Comparison of ENCODE assay signal across 9 mouse cellular contexts in the genomic region with DNA sequence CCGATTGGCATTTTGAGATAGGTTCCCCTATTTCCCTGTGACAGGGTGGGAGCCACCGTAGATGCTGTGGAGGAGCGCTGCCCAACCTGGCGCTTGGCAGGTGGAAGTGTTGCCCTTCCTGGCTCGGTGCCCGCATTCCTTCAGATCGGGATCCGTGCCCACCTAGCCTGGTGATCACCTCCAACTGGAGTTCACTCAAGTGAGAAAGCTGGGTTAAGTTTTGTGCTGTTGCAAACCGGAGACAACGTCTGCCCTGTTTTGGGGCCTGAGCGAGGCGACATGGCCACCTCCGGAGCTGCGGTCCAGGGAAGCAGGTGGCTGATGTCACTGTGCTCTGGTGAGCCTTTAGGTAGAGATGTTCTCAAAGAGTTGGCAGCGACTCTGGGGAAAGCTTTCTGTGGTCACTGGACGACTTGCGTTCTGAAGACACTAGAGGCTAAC. TPM values are rescaled to one million over a fixed set of nuclear protein-coding genes. Genes with fewer than 3 reads are reported as not detected.
DNase-seq lines count a peak whose midpoint lies in the region; ATAC-seq and TF ChIP-seq lines count a peak whose summit lies in the region.
"Had no signal": no experiment of that assay in that cellular context is flagged by ENCODE, and none has a peak within 500 bp of the region (broad histone marks: within the 10 kb centered on the region; RNA-seq: fewer than 3 reads in every experiment).

No protein-coding gene starts in this region.

- H3K27ac ChIP-seq in heart, adult 2 months: no peak overlapping the region
- no peak overlapping the region for H3K27ac ChIP-seq in bone marrow, adult 2 months (ENCODE audit: control insufficient read depth, insufficient read depth, low read depth, low read length, poor library complexity)
- no peak overlapping the region for H3K27ac ChIP-seq in forebrain, embryonic 14.5 days (ENCODE audit: low read depth, low read length)
- H3K27ac ChIP-seq in kidney, adult 2 months (ENCODE audit: insufficient read depth, low read depth, low read length): peak overlapping the region; percentile 44
- H3K27ac ChIP-seq in liver, embryonic 15.5 days (replicated peaks): no peak overlapping the region

- H3K79me2 ChIP-seq in heart, adult 2 months (replicated peaks; ENCODE audit: control insufficient read depth, insufficient read depth, low read length): no peaks in the 10 kb centered on the region

- H3K27me3 ChIP-seq in heart, adult 2 months (ENCODE audit: control insufficient read depth, insufficient read depth, low read length): peaks cover 3% of the 10 kb centered on the region
- peaks cover 11% of the 10 kb centered on the region for H3K27me3 ChIP-seq in forebrain, embryonic 14.5 days (replicated peaks; ENCODE audit: control insufficient read depth, insufficient read depth, low read length)
- H3K27me3 ChIP-seq in kidney, adult 2 months (replicated peaks; ENCODE audit: control insufficient read depth, insufficient read depth, low read length): no peaks in the 10 kb centered on the region
- peaks cover 43% of the 10 kb centered on the region for H3K27me3 ChIP-seq in liver, embryonic 15.5 days

- TF ChIP-seq EP300 in heart, adult 2 months (IDR thresholded peaks at IDR 0.05; ENCODE audit: insufficient read depth, low read depth, low read length): no peak

- TF ChIP-seq POLR2A in heart, adult 2 months (IDR thresholded peaks at IDR 0.05; ENCODE audit: insufficient read depth, low read depth, low read length): no peak
- TF ChIP-seq POLR2A in bone marrow, adult 2 months (IDR thresholded peaks at IDR 0.05; ENCODE audit: borderline replicate concordance, control insufficient read depth, low read depth, low read length): no peak
- TF ChIP-seq POLR2A in kidney, adult 2 months (IDR thresholded peaks at IDR 0.05; ENCODE audit: low read depth, low read length): no peak

- ATAC-seq in forebrain, embryonic 14.5 days: peak; percentile 18; the same call in 1 of the 2 replicates
- no peak for ATAC-seq in liver, embryonic 15.5 days (ENCODE audit: insufficient read depth)

- no peak overlapping the region for H3K9ac ChIP-seq in heart, adult 2 months (ENCODE audit: low read depth, low read length)
- peak overlapping the region; percentile 68 for H3K9ac ChIP-seq in forebrain, embryonic 14.5 days (ENCODE audit: low read length)
- no peak overlapping the region for H3K9ac ChIP-seq in liver, embryonic 15.5 days

- 5% methylated on average over 17 of the region's 17 CpGs for WGBS in heart, adult 2 months
- WGBS in bone marrow, adult 2 months: 5% methylated on average over 17 of the region's 17 CpGs
- WGBS in forebrain, embryonic 14.5 days: under 1% methylated on average over 17 of the region's 17 CpGs
- 3% methylated on average over 17 of the region's 17 CpGs for WGBS in kidney, adult 2 months
- WGBS in liver, embryonic 15.5 days (ENCODE audit: insufficient replicate concordance): 3% methylated on average over 17 of the region's 17 CpGs

- no peaks in the 10 kb centered on the region for H3K4me1 ChIP-seq in heart, adult 2 months (ENCODE audit: control insufficient read depth, insufficient read depth, low read length)
- H3K4me1 ChIP-seq in bone marrow, adult 2 months (ENCODE audit: control insufficient read depth, insufficient read depth, low read length): no peaks in the 10 kb centered on the region; the same call in 1 of the 2 replicates
- peaks cover 5% of the 10 kb centered on the region; the same call in 1 of the 2 replicates for H3K4me1 ChIP-seq in forebrain, embryonic 14.5 days (ENCODE audit: control insufficient read depth, insufficient read depth, low read length)
- H3K4me1 ChIP-seq in kidney, adult 2 months (ENCODE audit: control insufficient read depth, insufficient read depth, low read length): peaks cover 11% of the 10 kb centered on the region
- H3K4me1 ChIP-seq in liver, embryonic 15.5 days (replicated peaks): 0 out of 2 replicates have a peak, but pooled peaks cover 7% of the 10 kb centered on the region

- TF ChIP-seq CTCF in heart, adult 2 months (IDR thresholded peaks at IDR 0.05): no peak
- no peak for TF ChIP-seq CTCF in bone marrow, adult 2 months (IDR thresholded peaks at IDR 0.05; ENCODE audit: control insufficient read depth, insufficient read depth, low read length)
- TF ChIP-seq CTCF in kidney, adult 2 months (conservative IDR thresholded peaks at IDR 0.05; ENCODE audit: insufficient read depth, insufficient read length, low read depth, low read length): no peak

- intact Hi-C loops in heart, adult 2 months (cut with DNase I): no loop called here

- H3K4me3 ChIP-seq in heart, adult 2 months: peak overlapping the region; percentile 53
- peak overlapping the region; percentile 66 for H3K4me3 ChIP-seq in bone marrow, adult 2 months (replicated peaks; ENCODE audit: control insufficient read depth, low read depth, low read length)
- H3K4me3 ChIP-seq in forebrain, embryonic 14.5 days (ENCODE audit: low read depth, low read length): peak overlapping the region; percentile 63
- H3K4me3 ChIP-seq in kidney, adult 2 months (ENCODE audit: insufficient read depth, low read depth, low read length): peak overlapping the region; percentile 58
- peak overlapping the region; percentile 52 for H3K4me3 ChIP-seq in liver, embryonic 15.5 days (replicated peaks)

- H3K4me2 ChIP-seq in forebrain, embryonic 14.5 days (ENCODE audit: low read length): peak overlapping the region; percentile 98
- H3K4me2 ChIP-seq in liver, embryonic 15.5 days: peak overlapping the region; percentile 72

- DNase-seq in heart, adult 2 months: peak; percentile 6 to 20
- DNase-seq in heart, adult 9 months (ENCODE audit: low spot score in 2 of 2): no peak
- DNase-seq in forebrain, embryonic 14.5 days (ENCODE audit: low spot score): peak; percentile 28
- DNase-seq in kidney, adult 2 months: peak; percentile 95
- peak; percentile 15 for DNase-seq in ovary, postnatal 10 days (ENCODE audit: low spot score)
- DNase-seq in natural killer cell, adult 2 months (ENCODE audit: low spot score in 2 of 2): no peak

- no peaks in the 10 kb centered on the region for H3K36me3 ChIP-seq in heart, adult 2 months (ENCODE audit: control insufficient read depth, insufficient read depth, low read length)
- no peaks in the 10 kb centered on the region for H3K36me3 ChIP-seq in forebrain, embryonic 14.5 days (ENCODE audit: control insufficient read depth, insufficient read depth, low read length)
- H3K36me3 ChIP-seq in kidney, adult 2 months (ENCODE audit: control insufficient read depth, insufficient read depth, low read length): no peaks in the 10 kb centered on the region
- no peaks in the 10 kb centered on the region for H3K36me3 ChIP-seq in liver, embryonic 15.5 days (replicated peaks)
- H3K36me3 ChIP-seq: G1E had no signal

- H3K9me3 ChIP-seq in forebrain, embryonic 14.5 days (replicated peaks; ENCODE audit: control insufficient read depth, low read length): no peaks in the 10 kb centered on the region
- H3K9me3 ChIP-seq in liver, embryonic 15.5 days (replicated peaks): 0 out of 2 replicates have a peak, but pooled peaks cover 4% of the 10 kb centered on the region
- H3K9me3 ChIP-seq: G1E had no signal

RNA-seq across cellular contexts. Expression of a gene that starts 0.8 kb away (rescaled TPM):
- total RNA-seq in heart, adult 2 months (2021): under 1 TPM; 0.10 to 0.14 TPM
- polyA plus RNA-seq in heart, adult 2 months (2012; rRNA removed): 0.23 and 0.26 TPM in 2 replicates
- polyA plus RNA-seq in bone marrow, adult 2 months (2011; ENCODE audit: insufficient read depth, insufficient read length, low replicate concordance, missing spikeins): 0.77 and 2.9 TPM in 2 replicates
- polyA plus RNA-seq in forebrain, embryonic 14.5 days (2014; fragmentation: Nextera tagmentation; extraction: Ambion mirVana): 7.6 and 9.5 TPM in 2 replicates
- 16.3 and 18.2 TPM in 2 replicates for polyA plus RNA-seq in kidney, adult 2 months (2012; rRNA removed)
- 0.26 and 0.33 TPM in 2 replicates for polyA plus RNA-seq in liver, embryonic 15.5 days (2015; fragmentation: Nextera tagmentation; extraction: Ambion mirVana)
- polyA plus RNA-seq: G1E had no signal

Comparison
In these comparisons a context has a peak if more than half of its experiments do, and no peak if none do; other contexts are left out.
1. DNase-seq: peak in heart, adult 2 months (2 of 2), forebrain, embryonic 14.5 days (single experiment), kidney, adult 2 months (single experiment) and ovary, postnatal 10 days (single experiment); none in heart, adult 9 months (0 of 2) and natural killer cell, adult 2 months (0 of 2).
2. Peak in every context shown above with its lines, with median percentiles within 50 percentile points of each other: H3K4me3 ChIP-seq.